Mouse (Mus musculus) left cerebral cortex, postnatal 36 days (tissue): ENCODE measurements at regions not wholly inside any gene's neighbourhood (a gene's known extent, or its start where the extent isn't known, plus 50 kb on each side); places are given as distances from the start of the nearest gene placed in this dataset.

Experiments used
- DNase-seq, 2 experiments: peaks; one replicate each; pipeline ENCODE4 v3.0.0; 2021 to 2022; ENCODE audit warnings: low spot score in 2 of 2, mixed read lengths in 1 of 2
- intact Hi-C: fragments of 180-260 bp; cut with DNase I; formaldehyde crosslinking; loops from one replicate; pipeline ENCODE4 v1.15.1; 2025

DNA sequence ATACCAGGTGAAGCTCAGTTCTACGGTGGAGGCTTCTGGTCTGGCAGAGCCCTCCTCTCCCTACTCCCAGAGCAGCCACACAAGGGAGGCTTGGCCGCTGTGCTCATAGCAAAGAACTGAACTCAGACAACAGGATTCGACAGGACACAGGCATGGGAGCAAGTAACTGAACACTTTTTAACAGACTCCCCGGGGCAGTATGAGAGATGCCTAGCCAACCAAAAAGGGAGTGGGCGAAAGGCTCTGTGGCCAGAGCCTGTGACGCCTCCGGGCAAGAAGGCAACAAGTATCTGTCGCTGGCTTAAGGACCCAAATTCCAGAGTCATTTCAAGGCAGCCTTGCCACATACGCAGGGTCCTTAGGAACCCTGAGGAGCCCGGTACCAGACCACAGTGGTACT lies 188.8 kb upstream of the Klf14 start:
- intact Hi-C loops = no loop called here
- no peak for DNase-seq

GRCm38 (mm10) chr6:31148311-31148856 lies 189.5 kb upstream of the Klf14 start:
- intact Hi-C loops = no loop called here
- DNase-seq = no peak

DNA sequence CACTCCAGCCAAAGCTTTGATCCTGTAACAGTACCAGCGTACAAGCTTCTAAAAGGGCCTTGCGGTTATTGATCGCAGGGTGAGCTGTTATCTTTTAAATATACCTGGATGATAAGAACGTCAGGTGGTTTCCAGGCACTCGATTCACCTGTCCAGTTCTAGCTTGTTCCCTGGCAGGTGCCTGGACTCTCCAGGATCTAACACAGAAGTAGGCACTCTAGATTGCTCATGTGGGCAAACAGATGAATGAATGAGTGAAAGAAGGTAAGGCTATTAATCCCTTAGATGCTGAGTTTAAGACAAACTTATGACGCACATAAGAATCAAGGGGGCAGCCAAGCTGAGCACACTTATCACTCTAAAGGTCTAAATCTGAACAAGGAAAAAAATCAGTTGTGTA lies 190.3 kb upstream of the Klf14 start:
- DNase-seq = no peak

DNA sequence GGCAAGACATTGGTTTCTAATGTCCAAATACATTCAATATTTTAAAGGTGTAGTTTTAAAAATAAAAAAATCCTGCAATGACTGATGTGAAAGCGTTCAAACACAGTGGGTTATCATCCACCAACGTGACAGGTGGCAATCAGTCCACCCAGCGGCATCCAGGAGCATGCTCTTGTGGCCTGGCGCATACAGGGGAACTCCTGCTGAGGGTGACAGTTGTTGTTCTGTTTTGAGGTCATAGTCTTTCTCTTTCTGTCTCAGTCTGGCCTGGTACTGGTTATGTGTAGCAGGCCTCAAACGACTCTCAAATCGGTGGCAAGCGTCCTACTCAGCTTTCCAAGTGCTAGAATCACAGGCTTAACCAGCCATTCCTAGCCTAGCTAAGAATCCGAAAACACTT lies 191.5 kb upstream of the Klf14 start:
- intact Hi-C loops = no loop called here
- no peak for DNase-seq

More for the DNA sequence above, 190.3 kb upstream of the Klf14 start:
- intact Hi-C loops = no loop called here

GRCm38 (mm10) chr6:31155857-31156256 lies 197.0 kb upstream of the Klf14 start:
- intact Hi-C loops = no loop called here

DNA sequence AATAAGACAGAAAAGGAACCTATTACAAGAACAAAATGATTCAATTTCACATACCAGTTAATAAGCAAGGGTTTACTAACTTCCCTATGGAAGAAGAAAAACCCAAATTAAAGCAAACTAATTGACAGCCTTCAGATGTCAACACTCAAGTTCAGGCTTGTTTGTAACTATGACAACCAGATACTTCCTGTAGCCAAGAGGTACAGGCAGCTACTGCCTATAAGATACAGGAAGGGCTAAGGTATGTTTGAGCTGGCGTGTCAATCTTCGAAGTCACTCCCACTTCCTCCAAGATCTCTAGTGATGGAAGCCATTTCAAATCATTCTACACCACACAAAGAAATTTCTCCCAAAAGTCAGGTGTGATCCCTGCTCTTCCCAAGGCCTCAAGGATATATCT lies 198.1 kb upstream of the Klf14 start:
- no peak for DNase-seq
- intact Hi-C loops = no loop called here

More at GRCm38 (mm10) chr6:31155857-31156256, 197.0 kb upstream of the Klf14 start:
- DNase-seq = no peak

DNA sequence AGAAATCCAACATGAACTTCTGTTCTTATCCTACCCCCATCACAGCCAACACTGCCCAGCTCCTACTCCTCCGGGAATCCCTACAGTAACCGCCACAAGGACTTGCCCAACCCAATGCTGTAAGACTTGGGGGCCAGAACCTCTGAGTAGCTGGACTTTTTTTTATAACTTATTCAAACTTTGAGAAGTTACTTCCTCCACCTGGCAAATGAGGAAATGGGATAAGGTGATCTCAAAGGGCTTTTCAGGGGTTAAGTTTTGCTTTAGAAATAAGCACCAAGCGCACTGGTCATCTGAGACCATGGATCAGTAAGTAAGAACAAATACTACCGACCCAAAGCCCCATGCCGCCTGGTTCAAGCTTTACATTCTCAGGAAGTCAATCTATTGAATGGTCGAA lies 198.6 kb upstream of the Klf14 start:
- intact Hi-C loops = no loop called here
- DNase-seq = no peak

- intact Hi-C loops = no loop called here
- DNase-seq = no peak
These were observed 199.8 kb upstream of the Klf14 start for GRCm38 (mm10) chr6:31158648-31159047.

GRCm38 (mm10) chr6:31159240-31159639 lies 200.4 kb upstream of the Klf14 start:
- no peak for DNase-seq
- intact Hi-C loops = no loop called here

GRCm38 (mm10) chr6:31159935-31160670 lies 201.2 kb upstream of the Klf14 start:
- intact Hi-C loops = no loop called here
- DNase-seq = no peak

DNA sequence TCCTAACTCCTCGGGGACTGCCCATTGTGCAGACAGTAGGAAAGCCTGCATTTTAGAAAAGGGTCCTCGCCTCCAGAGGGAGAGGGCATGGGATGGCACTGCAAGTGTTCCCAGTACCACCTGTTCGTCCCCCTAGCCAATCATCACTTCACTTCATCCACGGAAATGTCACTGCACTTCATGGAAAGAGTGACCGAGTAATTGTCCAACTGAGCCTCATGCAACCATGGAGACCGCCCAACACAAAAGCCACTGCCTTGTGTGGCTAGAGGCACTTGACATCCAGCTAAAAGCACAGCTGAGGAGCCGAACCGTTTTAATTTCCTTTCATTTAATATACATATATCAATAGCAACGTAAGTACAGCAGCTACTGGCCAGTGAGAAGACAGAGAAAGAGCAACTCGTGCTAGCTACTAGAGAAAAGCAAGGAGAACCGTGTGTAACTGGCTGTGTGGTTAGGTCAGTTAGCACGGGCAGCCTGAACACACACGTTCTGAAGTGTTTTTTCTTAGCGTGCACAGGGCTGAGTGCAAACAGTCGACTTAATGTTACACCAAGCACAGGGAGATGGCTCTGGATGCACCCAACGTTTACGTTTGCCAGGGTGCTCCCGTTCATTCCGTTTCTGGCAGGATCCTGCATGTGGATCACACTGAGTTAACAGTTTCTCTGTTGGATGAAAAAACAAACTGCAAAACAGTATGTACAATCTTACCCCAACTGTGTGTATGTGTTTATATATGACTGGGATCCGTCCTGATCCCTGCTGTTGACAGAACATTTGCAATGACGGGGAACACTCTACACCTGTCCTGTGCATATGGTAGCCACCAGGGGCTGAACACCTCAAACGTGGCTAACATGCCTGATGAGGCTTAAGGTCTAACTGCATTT lies 202.8 kb upstream of the Klf14 start:
- intact Hi-C loops = no loop called here
- DNase-seq = no peak

GRCm38 (mm10) chr6:31165011-31165410 lies 206.1 kb upstream of the Klf14 start:
- no peak for DNase-seq
- intact Hi-C loops = no loop called here

DNA sequence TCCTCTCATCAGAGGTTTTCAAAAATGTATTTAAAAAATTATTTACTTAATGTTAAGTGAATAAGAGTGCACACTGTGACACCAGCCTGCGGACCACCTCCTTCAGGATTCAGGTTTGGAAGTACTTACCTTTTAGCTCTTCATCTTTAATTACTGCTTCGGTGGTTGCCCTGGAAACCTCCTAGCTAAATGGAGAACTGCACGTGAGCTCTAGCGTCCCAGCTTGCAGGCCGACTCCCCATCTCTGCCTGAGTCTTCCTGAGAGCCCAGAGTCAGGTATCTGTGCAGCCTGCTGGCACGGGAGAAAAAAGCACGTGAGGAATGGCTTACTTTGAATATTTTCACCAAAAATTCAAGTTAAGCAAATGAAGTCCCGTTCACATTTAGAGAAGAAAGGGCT lies 207.5 kb upstream of the Klf14 start:
- intact Hi-C loops = no loop called here
- DNase-seq = no peak

DNA sequence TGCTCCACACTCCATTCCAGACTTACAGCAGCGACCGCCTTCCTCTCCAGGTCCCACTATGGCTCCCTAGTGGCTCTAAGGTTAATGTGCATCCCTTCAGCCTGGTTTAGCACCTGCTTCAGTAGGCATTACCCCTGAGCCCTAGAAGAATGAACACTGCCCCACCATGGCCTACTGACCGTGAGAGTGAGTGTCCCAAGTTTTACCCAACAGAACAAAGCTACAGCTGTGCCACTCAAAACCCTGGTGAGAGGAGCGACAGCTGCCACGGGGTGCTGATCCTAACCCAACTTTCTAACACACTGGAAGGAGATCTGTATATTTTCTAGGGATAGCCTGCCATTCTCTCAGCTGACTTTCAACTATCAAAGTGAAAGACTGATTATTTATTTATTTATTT lies 208.9 kb upstream of the Klf14 start:
- intact Hi-C loops = no loop called here
- DNase-seq = no peak

- intact Hi-C loops = no loop called here
These were observed 209.9 kb upstream of the Klf14 start for GRCm38 (mm10) chr6:31168730-31169129.

DNA sequence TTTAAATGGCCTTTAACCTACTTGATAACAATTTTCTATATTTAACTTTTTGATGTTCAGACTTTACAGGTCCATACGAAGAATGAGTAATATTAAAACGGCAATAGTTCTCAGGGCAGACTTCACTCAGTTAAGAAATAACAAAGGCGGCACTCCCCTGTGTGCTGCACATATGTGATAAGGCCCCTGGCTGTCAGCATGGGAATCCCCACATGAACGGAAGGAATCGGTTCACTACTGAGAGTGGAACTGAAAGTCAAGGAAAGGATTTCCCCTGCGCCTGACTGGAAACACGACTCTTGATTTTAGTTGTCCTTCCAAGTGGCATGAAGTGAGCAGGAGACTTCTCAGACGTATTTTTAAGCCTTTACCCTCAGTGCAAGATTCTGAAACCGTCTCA lies 210.5 kb upstream of the Klf14 start:
- intact Hi-C loops = no loop called here
- no peak for DNase-seq

More at GRCm38 (mm10) chr6:31168730-31169129, 209.9 kb upstream of the Klf14 start:
- no peak for DNase-seq

GRCm38 (mm10) chr6:31169868-31170600 lies 211.2 kb upstream of the Klf14 start:
- intact Hi-C loops = no loop called here

GRCm38 (mm10) chr6:31171831-31172569 lies 213.1 kb upstream of the Klf14 start:
- intact Hi-C loops = no loop called here
- no peak for DNase-seq

More at GRCm38 (mm10) chr6:31169868-31170600, 211.2 kb upstream of the Klf14 start:
- DNase-seq = no peak

DNA sequence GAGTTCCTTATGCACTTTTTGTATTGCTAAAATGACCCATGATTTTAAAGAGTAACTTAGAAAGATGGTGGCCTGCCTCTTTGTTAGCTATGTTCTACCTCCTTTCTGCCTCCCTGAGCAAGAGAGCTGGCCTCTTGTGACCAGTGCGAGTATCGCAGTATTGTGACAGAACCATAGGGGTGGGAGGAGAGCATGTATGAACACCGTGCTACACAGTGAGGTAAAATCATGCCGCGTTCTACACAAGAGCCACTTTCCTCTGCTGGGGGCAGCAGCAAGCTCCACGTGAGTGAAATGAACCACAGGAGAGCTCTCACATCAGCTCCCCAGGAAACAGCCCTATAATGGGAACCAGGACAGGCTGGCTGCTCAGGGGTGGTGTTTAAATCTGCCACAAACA lies 216.9 kb upstream of the Klf14 start:
- no peak for DNase-seq
- intact Hi-C loops = no loop called here
